Mouse (Mus musculus): Measurements from ENCODE around the gene Camta1. TPM values are rescaled to one million over a fixed set of nuclear protein-coding genes. Genes with fewer than 3 reads are reported as not detected.

Camta1 gene
- total RNA-seq, 2 experiments from 2014 or later, result 51.1 to 60.0 TPM

GRCm38 (mm10) chr4:151690041-151690440 is 171.6 kb downstream of the Camta1 start:
- DNase-seq (ENCODE audit: low spot score in 2 of 2), result no peak

- DNase-seq (ENCODE audit: low spot score in 2 of 2), result no peak
These were observed 173.5 kb downstream of the Camta1 start for GRCm38 (mm10) chr4:151688206-151688605.

GRCm38 (mm10) chr4:151684596-151684995 is 177.1 kb downstream of the Camta1 start:
- no peak for DNase-seq (ENCODE audit: low spot score in 2 of 2)

GRCm38 (mm10) chr4:151682831-151683488 is 178.7 kb downstream of the Camta1 start:
- DNase-seq (ENCODE audit: low spot score in 2 of 2), result no peak

- DNase-seq (ENCODE audit: low spot score in 2 of 2), result no peak
These were observed 189.2 kb downstream of the Camta1 start for GRCm38 (mm10) chr4:151672452-151672851.

DNA sequence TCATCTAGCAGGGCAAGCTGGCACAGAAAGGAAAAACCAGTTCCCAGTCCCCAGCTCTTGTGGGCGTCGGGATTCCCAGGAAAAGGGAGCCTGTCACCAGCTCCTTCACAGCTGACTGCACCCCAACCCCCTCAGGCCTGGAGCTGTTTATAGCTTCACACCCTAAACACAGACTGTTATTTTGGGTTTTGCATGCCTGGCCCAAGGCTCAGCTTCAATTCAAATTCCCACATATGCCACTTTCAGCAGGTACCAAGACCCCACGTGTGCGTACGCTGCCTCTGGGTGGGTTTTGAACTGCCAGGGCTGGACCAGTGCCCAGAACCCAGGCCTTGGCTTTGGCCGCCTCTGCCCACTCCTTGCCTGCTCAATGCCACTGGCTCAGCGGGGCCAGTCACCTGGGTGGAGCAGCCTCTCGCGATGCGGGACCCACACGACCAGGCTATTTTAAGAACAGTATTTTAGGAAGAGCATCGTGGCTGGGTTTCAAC is 195.2 kb downstream of the Camta1 start:
- DNase-seq (ENCODE audit: low spot score in 2 of 2), result no peak

- DNase-seq (ENCODE audit: low spot score in 2 of 2), result no peak
These were observed 200.2 kb downstream of the Camta1 start for GRCm38 (mm10) chr4:151661486-151661885.

DNA sequence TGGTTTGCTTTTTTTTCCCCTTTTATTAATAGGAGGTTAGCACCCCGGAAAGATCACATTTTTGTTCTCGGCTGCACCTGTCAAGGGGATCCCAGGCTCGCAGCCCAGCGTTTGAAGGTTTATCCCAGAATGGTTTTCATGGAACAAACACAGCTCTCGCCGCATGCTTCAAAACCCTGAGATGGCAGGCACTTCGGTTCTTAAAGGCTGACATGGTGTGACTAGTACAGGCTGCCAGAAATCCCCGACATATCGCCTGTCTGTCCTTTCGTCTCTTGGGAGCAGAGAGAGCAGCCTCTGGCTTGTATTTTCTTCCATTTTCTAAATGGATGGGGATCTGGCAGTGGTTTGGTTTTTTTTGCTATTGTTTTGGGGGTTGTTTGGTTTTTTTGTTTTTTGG is 205.2 kb downstream of the Camta1 start:
- DNase-seq (ENCODE audit: low spot score in 2 of 2), result no peak

- no peak for DNase-seq (ENCODE audit: low spot score in 2 of 2)
These were observed 205.9 kb downstream of the Camta1 start for GRCm38 (mm10) chr4:151655637-151656385.

GRCm38 (mm10) chr4:151655227-151655626 is 206.4 kb downstream of the Camta1 start:
- DNase-seq (ENCODE audit: low spot score in 2 of 2), result no peak

- no peak for DNase-seq (ENCODE audit: low spot score in 2 of 2)
These were observed 219.3 kb downstream of the Camta1 start for GRCm38 (mm10) chr4:151642418-151642817.

DNA sequence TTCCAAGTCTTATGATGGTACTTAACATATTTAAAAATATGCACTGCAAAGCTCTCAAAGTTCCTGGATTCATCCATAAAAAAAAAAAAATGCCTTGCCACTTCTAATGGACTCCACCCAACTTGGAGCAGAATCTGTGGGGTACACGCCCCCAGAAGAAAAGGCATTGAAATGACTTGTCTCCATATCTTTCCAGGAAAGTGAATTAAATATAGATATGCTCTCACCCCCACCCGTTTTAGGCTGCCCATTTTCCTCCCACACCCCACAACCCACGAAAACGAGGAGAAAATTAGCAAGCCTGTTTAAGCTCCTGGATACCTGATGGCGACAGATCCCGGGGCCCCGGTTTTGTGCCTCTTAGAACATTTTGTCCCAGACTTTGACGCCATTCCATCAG is 220.7 kb downstream of the Camta1 start:
- DNase-seq (ENCODE audit: low spot score in 2 of 2), result no peak

DNA sequence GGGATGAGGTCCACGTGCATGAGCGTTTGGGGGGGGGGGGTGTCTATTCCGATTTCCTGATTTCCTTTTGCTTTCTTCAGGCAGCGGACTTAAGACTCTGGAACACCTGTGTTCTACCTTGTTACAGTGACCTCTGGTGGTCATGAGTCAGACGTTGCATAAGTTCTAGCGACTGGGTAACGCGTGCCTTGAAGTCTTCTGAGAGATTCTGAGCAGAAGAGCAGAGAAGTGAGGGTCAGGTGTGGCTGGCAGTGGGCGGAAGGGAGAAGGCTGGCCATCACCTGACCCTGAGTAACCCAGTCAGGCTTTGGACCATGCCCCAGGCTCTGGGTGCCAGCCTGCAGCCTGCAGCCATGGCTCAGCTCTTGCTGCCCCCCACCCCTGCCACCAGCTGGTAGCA is 222.7 kb downstream of the Camta1 start:
- no peak for DNase-seq (ENCODE audit: low spot score in 2 of 2)

- DNase-seq (ENCODE audit: low spot score in 2 of 2), result no peak
These were observed 224.3 kb downstream of the Camta1 start for GRCm38 (mm10) chr4:151637348-151637747.

DNA sequence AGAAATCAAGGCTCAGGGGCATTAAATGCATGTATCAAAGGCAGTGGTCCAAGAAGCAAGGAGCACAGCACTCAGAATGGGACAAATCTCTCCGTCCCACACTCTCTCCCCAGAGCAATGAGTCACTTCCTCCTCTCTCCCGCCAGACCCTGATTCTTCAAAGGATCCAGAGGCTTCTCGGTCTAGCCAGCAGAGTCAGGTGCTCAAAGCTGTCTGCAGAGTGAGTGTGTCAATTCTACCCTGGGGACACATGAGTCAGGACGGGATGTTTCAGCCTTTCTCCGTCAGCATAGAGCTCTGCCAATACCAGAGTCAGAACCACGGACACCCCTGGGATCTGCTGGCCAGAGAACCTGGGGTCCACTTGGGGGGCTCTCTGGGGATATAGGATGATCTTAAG is 226.9 kb downstream of the Camta1 start:
- no peak for DNase-seq (ENCODE audit: low spot score in 2 of 2)

GRCm38 (mm10) chr4:151633795-151634194 is 227.9 kb downstream of the Camta1 start:
- DNase-seq (ENCODE audit: low spot score in 2 of 2), result no peak

DNA sequence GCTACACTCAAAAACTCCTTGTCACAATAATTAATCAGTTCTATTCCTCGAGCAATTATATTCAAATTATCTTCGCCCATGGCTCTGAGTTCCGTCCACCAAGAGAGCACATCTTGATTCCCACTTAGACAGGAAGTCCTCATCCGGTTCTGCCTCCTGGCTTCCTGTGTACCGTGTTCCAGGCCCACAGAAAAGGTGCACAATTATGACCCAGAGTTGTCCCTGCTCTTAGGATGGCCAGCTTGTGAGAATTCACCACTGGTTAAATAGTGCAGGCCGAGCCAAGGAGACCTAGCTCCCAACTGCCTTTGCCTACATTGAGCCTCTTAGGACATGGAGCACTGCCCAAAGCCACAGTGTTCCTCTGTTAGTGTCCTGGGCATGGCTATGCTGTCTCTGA is 229.4 kb downstream of the Camta1 start:
- no peak for DNase-seq (ENCODE audit: low spot score in 2 of 2)

- DNase-seq (ENCODE audit: low spot score in 2 of 2), result no peak
These were observed 231.0 kb downstream of the Camta1 start for GRCm38 (mm10) chr4:151630664-151631063.

GRCm38 (mm10) chr4:151630231-151630630 is 231.4 kb downstream of the Camta1 start:
- DNase-seq (ENCODE audit: low spot score in 2 of 2), result no peak

GRCm38 (mm10) chr4:151619541-151620016 is 242.1 kb downstream of the Camta1 start:
- DNase-seq (ENCODE audit: low spot score in 2 of 2), result no peak

- DNase-seq (ENCODE audit: low spot score in 2 of 2), result no peak
These were observed 243.0 kb downstream of the Camta1 start for GRCm38 (mm10) chr4:151618420-151619310.
